Mouse (Mus musculus): ENCODE measurements around the gene Adat3.
A peak's percentile ranks its signal among the peaks of the same experiment; 100 is the strongest.
"Not testable (repeated sequence)": the region's sequence is repeated elsewhere in the genome, so short reads cannot be mapped to it uniquely, and the experiment has no call there.

The Adat3 gene

GRCm38 (mm10) chr10:80578911-80579310, 23.8 kb upstream of the Adat3 start:
- peak; percentile 77 to 80 for DNase-seq

DNA sequence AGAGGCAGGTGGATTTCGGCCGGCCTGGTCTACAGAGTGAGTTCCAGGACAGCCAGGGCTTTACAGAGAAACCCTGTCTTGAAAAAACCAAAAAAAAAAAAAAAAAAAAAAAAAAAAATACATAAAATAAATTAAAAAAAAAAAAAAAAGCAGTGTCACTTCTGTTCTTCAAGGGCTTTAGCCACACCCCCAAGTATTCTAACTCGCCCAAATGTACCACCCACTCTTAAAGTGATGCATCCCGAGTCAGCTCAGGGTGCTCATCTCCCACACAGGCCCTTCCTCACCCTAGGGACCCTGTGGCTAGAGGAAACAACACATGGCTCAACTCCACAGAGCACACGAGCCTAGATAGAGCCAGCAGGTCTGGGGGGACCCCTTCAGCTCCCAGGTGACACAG, 19.6 kb upstream of the Adat3 start:
- no peak for DNase-seq

DNA sequence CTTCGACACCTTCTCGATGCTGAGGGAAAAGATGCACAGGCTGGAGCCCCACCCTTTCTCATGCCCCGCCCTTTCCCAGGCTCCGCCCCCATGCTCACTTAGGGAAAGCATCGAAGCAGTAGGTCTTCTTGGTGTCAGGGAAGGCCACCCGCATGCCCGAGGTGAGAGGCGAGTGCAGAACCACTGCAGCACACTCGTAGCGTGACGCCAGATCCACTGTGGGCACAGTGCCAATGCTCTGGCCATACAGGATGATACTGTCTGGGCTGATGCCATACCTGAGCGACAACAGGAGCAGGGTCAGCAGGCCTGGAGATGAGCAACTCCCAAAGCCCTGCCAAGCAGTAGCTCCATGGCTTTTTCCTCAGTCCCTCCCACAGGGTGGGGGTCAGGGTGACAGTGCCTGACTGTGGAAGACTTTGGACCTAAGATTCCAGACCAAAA, 18.6 kb upstream of the Adat3 start:
- peak; percentile 79 to 90 for DNase-seq

- peak in 1 of 2 experiments; percentile 58 for DNase-seq
These were observed 17.8 kb upstream of the Adat3 start for GRCm38 (mm10) chr10:80584642-80585552.

GRCm38 (mm10) chr10:80585581-80585980, 17.1 kb upstream of the Adat3 start:
- DNase-seq, result no peak

GRCm38 (mm10) chr10:80586407-80587304, 16.0 kb upstream of the Adat3 start:
- DNase-seq, result no peak

DNA sequence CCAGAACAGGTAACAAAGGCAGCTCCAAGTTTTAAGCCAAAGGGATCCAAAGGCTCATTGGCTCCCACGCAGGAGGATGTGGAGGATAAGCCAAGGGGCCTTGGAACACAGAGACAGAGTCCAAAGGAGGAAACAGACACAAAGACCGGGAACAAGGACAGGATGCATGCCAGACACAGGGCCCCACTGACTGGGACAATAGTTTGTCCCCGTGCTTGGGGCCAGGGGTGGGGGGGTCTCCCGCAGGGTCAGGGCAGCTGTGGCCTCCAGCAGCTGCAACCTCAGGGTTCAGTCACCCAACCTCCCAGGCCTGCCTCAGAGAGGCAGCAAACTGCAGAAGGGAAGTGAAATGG, 15.4 kb upstream of the Adat3 start:
- DNase-seq, result peak; percentile 59 to 84

GRCm38 (mm10) chr10:80589127-80589878, 13.4 kb upstream of the Adat3 start:
- DNase-seq, result peak in 1 of 2 experiments; percentile 37

GRCm38 (mm10) chr10:80589879-80590854, 12.5 kb upstream of the Adat3 start, which contains the start of gene Abhd17a:
Gene Abhd17a (minus strand): TSS chr10:80590341.
- DNase-seq, result peak; percentile 99

GRCm38 (mm10) chr10:80596318-80596717, 6.4 kb upstream of the Adat3 start:
- DNase-seq, result peak in 1 of 2 experiments; percentile 18

- DNase-seq, result no peak
These were observed 684 bp downstream of the Adat3 start for GRCm38 (mm10) chr10:80603364-80603763.

DNA sequence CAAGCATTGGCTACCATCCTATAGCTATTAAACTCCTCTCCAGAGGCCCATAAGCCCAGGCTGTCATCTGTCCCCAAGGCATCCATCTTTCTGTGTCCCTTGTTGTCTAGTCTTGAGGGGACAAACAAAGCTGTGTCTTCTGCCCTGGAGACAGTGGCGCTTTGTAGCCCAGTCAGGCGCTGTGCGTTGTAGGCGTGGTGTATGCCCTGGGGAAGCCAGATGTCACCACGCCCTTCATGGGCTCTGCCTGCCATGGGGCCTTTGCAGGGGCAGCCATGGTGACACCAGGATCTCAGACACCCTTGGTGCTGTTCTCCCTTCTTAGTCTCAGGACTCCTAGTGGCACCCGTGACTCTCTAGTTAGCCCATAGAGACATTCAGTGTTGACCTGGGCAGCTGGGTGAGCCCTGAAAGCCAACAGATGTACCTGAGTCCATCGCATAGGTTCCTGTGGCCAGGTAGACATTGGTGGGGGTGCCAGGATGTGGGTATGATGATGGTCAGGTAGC, 1.4 kb downstream of the Adat3 start:
- DNase-seq, result no peak

GRCm38 (mm10) chr10:80604988-80605387, 2.3 kb downstream of the Adat3 start:
- DNase-seq, result no peak

GRCm38 (mm10) chr10:80605721-80606120, 3.0 kb downstream of the Adat3 start, which contains the start of gene Gm49322:
Gene Gm49322 (plus strand): TSS chr10:80606021.
- DNase-seq, result not testable (repeated sequence)

GRCm38 (mm10) chr10:80606306-80606705, 3.6 kb downstream of the Adat3 start:
- peak in 1 of 2 experiments; percentile 62 for DNase-seq

DNA sequence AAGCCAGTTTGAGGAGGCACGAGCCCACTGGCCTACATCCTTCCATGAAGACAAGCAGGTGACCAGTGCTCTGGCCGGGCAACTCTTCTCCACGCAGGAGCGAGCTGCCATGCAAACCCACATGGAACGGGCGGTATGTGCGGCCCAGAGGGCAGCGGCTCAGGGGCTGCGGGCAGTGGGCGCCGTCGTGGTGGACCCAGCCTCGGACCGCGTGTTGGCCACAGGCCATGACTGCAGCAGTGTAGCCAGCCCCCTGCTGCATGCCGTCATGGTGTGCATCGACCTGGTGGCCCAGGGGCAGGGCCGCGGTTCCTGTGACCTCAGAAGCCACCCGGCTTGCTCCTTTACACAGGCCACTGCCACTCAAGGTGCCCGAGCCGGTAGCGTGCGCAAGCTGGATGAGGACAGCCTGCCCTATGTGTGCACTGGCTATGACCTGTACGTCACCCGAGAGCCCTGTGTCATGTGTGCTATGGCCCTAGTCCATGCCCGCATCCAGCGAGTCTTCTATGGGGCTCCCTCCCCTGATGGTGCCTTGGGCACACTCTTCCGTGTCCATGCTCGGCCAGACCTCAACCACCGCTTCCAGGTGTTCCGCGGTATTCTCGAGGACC, 4.2 kb downstream of the Adat3 start:
- peak in 1 of 2 experiments; percentile 32 for DNase-seq

DNA sequence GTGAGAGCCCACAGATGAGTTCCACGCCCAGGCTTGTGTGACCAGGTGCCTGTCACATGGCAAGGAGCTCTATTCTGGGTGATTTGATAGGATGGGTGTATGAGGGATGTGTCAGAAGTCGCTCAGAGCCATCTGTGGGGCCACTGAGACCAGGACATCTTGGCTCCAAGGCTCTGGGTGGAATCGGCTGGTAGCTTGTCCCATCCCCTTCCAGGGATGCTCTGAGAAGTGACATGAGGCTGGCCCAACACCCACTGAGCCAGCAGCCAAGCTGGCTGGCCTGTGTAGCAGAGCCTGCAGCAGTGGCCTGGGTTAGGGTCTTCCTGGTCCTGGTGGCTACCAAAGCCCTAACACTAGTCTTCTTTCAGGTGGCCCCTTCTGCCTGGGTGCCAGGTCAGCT, 5.8 kb downstream of the Adat3 start:
- DNase-seq, result no peak

DNA sequence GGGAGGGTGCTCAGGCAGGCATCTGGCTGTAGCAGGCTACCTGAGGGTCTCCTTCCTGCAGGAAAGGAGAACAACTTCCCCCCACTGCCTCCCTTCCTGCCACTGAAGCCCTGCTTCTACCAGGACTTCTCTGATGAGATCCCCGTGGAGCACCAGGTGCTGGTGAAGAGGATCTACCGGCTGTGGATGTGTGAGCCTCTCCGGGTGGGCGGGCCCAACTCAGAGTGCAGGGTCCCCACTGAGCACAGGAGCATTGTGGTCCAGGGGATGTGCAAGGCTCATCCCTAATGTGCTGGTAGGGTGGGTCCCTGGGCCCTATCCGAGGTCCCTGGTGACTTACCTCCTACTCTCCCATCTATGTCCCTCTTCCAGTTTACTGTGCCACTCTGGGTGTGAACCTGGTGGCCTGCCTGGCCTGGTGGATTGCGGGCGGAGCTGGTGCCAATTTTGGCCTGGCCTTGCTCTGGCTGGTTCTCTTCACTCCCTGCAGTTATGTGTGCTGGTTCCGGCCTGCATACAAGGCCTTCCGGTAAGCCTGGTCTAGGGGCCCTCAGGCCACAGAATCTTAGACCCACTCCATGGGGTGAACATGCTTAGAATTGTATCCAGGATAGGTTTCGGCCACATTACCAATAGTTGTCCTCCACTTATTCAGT, 6.7 kb downstream of the Adat3 start:
- no peak for DNase-seq

- no peak for DNase-seq
These were observed 7.6 kb downstream of the Adat3 start for GRCm38 (mm10) chr10:80610116-80610785.

Data from kidney, postnatal 25 days (tissue).